Mouse (Mus musculus): Measurements from ENCODE around the gene Dlg5.

DNA sequence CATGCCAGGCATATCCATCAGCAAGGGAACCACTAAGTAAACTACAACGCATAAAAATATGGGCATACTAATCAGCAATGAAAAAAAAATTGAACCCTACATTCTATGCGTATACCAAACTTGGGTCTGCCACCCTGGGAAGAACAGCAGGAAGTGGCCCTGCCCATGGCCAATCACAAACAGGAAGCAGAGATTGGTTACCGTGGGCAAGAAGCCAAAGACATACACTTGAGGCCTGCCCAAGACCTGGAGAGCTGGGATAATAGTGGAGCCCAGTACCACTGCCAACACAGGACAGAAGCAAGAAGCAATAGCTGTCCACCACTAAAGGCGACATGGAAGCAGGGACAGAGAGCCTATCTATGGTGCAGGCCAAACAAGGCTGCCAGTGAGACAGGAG is 146.9 kb downstream of the Dlg5 start:
- TF ChIP-seq POLR2A (IDR thresholded peaks at IDR 0.05; ENCODE audit: control insufficient read depth, extremely low read depth, insufficient read depth, low read length, poor library complexity) (no peak), CTCF (IDR thresholded peaks at IDR 0.05; ENCODE audit: borderline replicate concordance, control insufficient read depth, extremely low read depth, insufficient read depth, low read length, poor library complexity) (no peak)
